Mouse (Mus musculus): ENCODE measurements around the gene Nek7. TPM values are rescaled to one million over a fixed set of nuclear protein-coding genes. Genes with fewer than 3 reads are reported as not detected.

The Nek7 gene
- total and polyA plus RNA-seq, 2 experiments from 2014 or later: 19.7 to 24.0 TPM

DNA sequence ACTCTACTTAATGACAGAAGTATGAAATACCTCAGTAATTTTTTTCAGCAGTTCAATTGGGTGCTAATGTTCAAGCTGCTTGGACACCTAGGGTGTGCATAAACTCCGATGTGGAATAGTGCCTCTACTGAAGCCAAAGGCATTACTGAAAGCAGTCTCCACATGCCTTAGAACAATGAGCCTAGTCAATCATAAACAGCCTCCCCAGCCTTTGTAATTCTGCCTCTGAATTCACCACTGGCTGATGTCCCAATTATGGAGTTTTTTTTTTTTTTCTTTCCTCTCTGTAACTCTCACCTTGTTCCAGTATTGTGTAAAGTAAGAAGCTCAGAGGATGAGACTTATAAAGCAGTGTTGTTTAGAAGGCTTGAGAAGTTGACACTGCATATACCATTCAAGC is 3.9 kb upstream of the Nek7 start:
- H3K4me1 ChIP-seq (ENCODE audit: insufficient read depth, low read length): no peaks in the 10 kb centered on the region
- H3K36me3 ChIP-seq (ENCODE audit: insufficient read depth, low read length): no peaks in the 10 kb centered on the region
- no peak for ATAC-seq (ENCODE audit: low FRiP score)
- H3K27me3 ChIP-seq (ENCODE audit: insufficient read depth, low read length): no peaks in the 10 kb centered on the region
- H3K4me2 ChIP-seq (ENCODE audit: low read depth, low read length, poor library complexity, severe bottlenecking): no peak overlapping the region
- H3K9ac ChIP-seq (replicated peaks; ENCODE audit: low read length, poor library complexity, severe bottlenecking): no peak overlapping the region
- 60% methylated on average over 1 of the region's 1 CpGs for WGBS
- no peak overlapping the region for H3K4me3 ChIP-seq (ENCODE audit: low read depth, low read length)
- no peak overlapping the region for H3K27ac ChIP-seq (ENCODE audit: low read depth, low read length)
- DNase-seq (ENCODE audit: low spot score): no peak
- TF ChIP-seq CTCF (IDR thresholded peaks at IDR 0.05): no peak
- no peaks in the 10 kb centered on the region for H3K9me3 ChIP-seq (ENCODE audit: low read length)

DNA sequence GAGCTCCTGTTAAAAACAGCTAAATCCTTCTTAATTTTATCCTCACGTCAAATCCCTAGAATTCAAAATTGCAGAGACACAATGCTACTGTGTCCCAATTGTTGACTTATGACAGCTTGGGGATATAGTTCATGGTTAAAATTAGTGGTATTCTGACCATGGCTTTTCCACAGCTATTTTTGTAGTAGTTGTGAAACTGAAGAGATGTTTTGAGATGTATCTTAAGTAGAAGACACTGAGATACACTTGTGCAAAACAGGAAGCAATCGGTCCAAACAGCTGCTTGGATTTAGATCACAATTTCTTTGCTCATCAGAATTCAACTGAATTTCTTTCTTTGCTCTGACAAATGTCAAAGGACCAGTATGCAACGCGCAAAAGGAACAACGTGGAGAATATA is 2.9 kb upstream of the Nek7 start:
- Histone ChIP-seq H3K9me3 (ENCODE audit: low read length) (no peaks in the 10 kb centered on the region), H3K36me3 (ENCODE audit: insufficient read depth, low read length) (no peaks in the 10 kb centered on the region), H3K27ac (ENCODE audit: low read depth, low read length) (no peak overlapping the region), H3K27me3 (ENCODE audit: insufficient read depth, low read length) (no peaks in the 10 kb centered on the region), H3K4me1 (ENCODE audit: insufficient read depth, low read length) (no peaks in the 10 kb centered on the region), H3K4me2 (ENCODE audit: low read depth, low read length, poor library complexity, severe bottlenecking) (no peak overlapping the region), H3K4me3 (ENCODE audit: low read depth, low read length) (no peak overlapping the region), H3K9ac (replicated peaks; ENCODE audit: low read length, poor library complexity, severe bottlenecking) (no peak overlapping the region)
- ATAC-seq (ENCODE audit: low FRiP score): no peak
- DNase-seq (ENCODE audit: low spot score): no peak
- no peak for TF ChIP-seq CTCF (IDR thresholded peaks at IDR 0.05)
- WGBS: 77% methylated on average over 5 of the region's 5 CpGs

DNA sequence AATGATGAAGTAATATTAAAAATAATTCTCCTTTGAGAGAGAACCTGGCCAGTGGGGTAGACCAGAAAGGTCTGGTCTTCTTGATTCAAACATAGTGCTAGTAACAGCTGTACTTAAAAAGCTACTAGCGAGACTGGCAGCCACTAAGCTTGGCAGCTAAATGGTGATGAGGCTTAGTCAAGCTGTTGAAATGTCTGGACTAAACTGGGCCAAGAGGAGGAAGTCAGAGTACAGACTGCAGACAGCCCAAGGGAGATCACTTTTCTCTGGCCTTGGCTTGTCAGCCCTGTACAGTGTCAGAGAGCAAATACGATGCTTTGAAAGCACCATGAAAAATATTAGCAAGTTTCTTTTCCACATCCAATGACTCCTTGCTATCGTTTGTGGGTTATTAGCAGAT is 2.5 kb upstream of the Nek7 start:
- H3K9ac ChIP-seq (replicated peaks; ENCODE audit: low read length, poor library complexity, severe bottlenecking): no peak overlapping the region
- WGBS: 70% methylated on average over 3 of the region's 3 CpGs
- TF ChIP-seq CTCF (IDR thresholded peaks at IDR 0.05): no peak

DNA sequence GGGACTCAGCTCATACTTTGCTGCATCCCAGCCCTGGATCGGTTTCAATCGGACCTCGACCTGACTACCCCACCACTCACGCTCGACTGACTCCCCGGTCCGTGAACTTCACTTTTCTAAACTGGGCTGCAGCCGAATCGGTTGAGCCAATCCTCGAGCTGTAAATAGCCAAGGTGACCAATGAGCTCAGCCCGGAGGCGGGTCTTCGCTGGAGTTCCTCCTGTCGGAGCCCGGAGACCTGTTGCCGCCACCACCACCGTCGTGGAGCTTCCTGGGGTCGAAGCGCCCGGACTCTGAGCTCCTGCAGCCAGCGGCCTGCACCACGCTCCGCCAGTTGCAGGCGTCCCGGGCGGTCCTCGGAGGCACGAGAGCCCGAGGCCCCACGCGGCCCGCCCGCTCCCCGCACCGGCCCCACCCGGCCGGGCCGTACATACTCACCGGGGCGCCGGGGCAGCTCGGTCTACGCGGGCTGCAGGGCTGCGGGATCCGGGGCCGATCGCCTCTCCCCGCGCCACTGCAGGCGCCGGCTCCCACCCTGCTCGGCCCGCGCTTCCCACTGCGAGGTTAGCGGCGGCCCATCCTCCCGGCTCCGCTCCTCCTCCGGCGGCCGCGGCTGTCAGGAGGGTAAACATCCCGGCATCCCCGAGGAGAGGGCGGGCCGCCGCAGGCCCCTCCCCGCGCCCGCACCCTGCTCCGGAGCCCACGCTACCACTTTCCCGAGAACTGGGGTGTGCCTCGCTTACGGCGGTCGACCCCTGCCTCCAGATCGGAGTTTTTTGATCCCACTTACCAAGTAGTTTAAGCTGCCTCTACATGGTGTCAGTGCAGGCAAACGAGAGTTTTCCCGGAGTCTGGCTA is 598 bp downstream of the Nek7 start:
- ATAC-seq (ENCODE audit: low FRiP score): peak; percentile 96
- Histone ChIP-seq H3K4me2 (ENCODE audit: low read depth, low read length, poor library complexity, severe bottlenecking) (peak overlapping the region; percentile 88), H3K9ac (replicated peaks; ENCODE audit: low read length, poor library complexity, severe bottlenecking) (peak overlapping the region; percentile 65), H3K36me3 (ENCODE audit: insufficient read depth, low read length) (no peaks in the 10 kb centered on the region), H3K4me3 (ENCODE audit: low read depth, low read length) (peak overlapping the region; percentile 92), H3K27ac (ENCODE audit: low read depth, low read length) (peak overlapping the region; percentile 84), H3K4me1 (ENCODE audit: insufficient read depth, low read length) (no peaks in the 10 kb centered on the region), H3K9me3 (ENCODE audit: low read length) (no peaks in the 10 kb centered on the region), H3K27me3 (ENCODE audit: insufficient read depth, low read length) (no peaks in the 10 kb centered on the region)
- WGBS: under 1% methylated on average over 68 of the region's 83 CpGs
- DNase-seq (ENCODE audit: low spot score): peak; percentile 96
- no peak for TF ChIP-seq CTCF (IDR thresholded peaks at IDR 0.05)

More for the DNA sequence above, 2.5 kb upstream of the Nek7 start:
- Histone ChIP-seq H3K27me3 (ENCODE audit: insufficient read depth, low read length) (no peaks in the 10 kb centered on the region), H3K36me3 (ENCODE audit: insufficient read depth, low read length) (no peaks in the 10 kb centered on the region), H3K27ac (ENCODE audit: low read depth, low read length) (no peak overlapping the region), H3K4me2 (ENCODE audit: low read depth, low read length, poor library complexity, severe bottlenecking) (no peak overlapping the region), H3K4me1 (ENCODE audit: insufficient read depth, low read length) (no peaks in the 10 kb centered on the region), H3K9me3 (ENCODE audit: low read length) (no peaks in the 10 kb centered on the region), H3K4me3 (ENCODE audit: low read depth, low read length) (no peak overlapping the region)
- no peak for ATAC-seq (ENCODE audit: low FRiP score)
- peak; percentile 10 for DNase-seq (ENCODE audit: low spot score)

DNA sequence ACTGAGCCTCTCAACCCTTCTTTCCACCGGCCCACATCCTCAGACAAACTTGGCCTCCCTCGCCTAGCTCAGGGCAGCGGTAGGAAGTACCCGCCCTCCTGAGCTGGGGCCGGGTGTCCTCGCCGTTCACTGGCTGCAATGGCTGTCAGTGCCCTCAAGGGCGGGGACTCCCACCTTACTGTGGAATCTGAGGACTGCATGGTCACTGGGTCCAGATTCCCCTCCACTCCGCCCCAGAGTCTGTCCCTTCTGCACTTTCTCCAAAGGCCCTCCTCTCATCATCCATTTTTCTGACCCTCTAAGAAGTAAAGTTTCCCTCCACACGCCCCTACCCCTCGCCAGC is 2.0 kb downstream of the Nek7 start:
- TF ChIP-seq CTCF (IDR thresholded peaks at IDR 0.05): peak; percentile 54
- peak overlapping the region; percentile 88 for H3K4me2 ChIP-seq (ENCODE audit: low read depth, low read length, poor library complexity, severe bottlenecking)
- H3K27me3 ChIP-seq (ENCODE audit: insufficient read depth, low read length): no peaks in the 10 kb centered on the region
- 1% methylated on average over 11 of the region's 11 CpGs for whole genome bisulfite sequencing
- ATAC-seq (ENCODE audit: low FRiP score): peak; percentile 82
- peak; percentile 79 for DNase-seq (ENCODE audit: low spot score)
- peak overlapping the region; percentile 25; the same call in 1 of the 2 replicates for H3K9ac ChIP-seq (replicated peaks; ENCODE audit: low read length, poor library complexity, severe bottlenecking)
- H3K9me3 ChIP-seq (ENCODE audit: low read length): no peaks in the 10 kb centered on the region
- H3K4me3 ChIP-seq (ENCODE audit: low read depth, low read length): peak overlapping the region; percentile 92
- H3K4me1 ChIP-seq (ENCODE audit: insufficient read depth, low read length): no peaks in the 10 kb centered on the region
- no peaks in the 10 kb centered on the region for H3K36me3 ChIP-seq (ENCODE audit: insufficient read depth, low read length)
- peak overlapping the region; percentile 84 for H3K27ac ChIP-seq (ENCODE audit: low read depth, low read length)

DNA sequence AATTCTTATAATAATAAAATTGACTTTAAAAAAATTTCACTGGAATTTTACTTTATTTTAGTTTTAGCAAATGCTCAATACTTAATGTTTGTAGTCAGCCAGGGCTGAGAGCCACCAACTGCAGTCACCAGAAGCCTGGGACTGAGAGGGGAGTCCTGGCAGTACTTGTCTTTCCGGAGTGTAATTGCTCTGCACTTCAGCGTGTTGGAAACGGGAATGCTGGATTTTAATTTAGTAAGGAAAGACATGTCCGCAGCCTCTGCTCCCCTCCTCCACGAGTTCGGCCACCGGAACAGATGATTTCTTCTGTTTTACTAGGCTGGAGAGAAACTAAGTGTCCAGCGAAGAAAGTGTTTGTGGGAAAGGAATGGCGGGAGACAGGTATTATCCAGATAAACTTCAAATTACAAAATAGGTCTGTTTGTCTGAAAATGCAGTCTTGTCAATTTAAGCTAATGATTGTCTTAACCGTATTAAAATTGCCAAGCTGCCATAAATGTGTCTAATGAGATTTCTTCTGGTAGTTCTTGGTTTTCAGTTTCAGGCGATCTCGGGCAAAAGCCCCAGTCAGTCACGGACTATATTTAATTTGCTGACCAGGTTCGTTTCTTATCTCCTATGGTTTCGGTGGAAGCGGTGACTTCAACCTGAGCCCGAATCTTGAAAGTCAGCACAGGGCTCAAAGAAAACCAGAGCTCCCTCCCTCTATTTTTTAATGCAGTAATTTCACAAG is 2.5 kb downstream of the Nek7 start:
- Histone ChIP-seq H3K9ac (replicated peaks; ENCODE audit: low read length, poor library complexity, severe bottlenecking) (peak overlapping the region; percentile 25; the same call in 1 of the 2 replicates), H3K36me3 (ENCODE audit: insufficient read depth, low read length) (no peaks in the 10 kb centered on the region), H3K4me1 (ENCODE audit: insufficient read depth, low read length) (no peaks in the 10 kb centered on the region), H3K4me2 (ENCODE audit: low read depth, low read length, poor library complexity, severe bottlenecking) (peak overlapping the region; percentile 88), H3K4me3 (ENCODE audit: low read depth, low read length) (peak overlapping the region; percentile 92), H3K27ac (ENCODE audit: low read depth, low read length) (peak overlapping the region; percentile 84), H3K27me3 (ENCODE audit: insufficient read depth, low read length) (no peaks in the 10 kb centered on the region), H3K9me3 (ENCODE audit: low read length) (no peaks in the 10 kb centered on the region)
- 19% methylated on average over 17 of the region's 17 CpGs for WGBS
- ATAC-seq (ENCODE audit: low FRiP score): no peak
- no peak for TF ChIP-seq CTCF (IDR thresholded peaks at IDR 0.05)
- DNase-seq (ENCODE audit: low spot score): peak; percentile 10

All from midbrain, postnatal 0 days (tissue).